Mouse (Mus musculus) Muller cell, postnatal 12 days (primary cell): ENCODE measurements around the gene Pxdc1.

ENCODE experiments used
- DNase-seq: peaks from one replicate; pipeline ENCODE4 v3.0.0-alpha.2; 2015; ENCODE audit errors: inconsistent ontology term

Pxdc1 gene

DNA sequence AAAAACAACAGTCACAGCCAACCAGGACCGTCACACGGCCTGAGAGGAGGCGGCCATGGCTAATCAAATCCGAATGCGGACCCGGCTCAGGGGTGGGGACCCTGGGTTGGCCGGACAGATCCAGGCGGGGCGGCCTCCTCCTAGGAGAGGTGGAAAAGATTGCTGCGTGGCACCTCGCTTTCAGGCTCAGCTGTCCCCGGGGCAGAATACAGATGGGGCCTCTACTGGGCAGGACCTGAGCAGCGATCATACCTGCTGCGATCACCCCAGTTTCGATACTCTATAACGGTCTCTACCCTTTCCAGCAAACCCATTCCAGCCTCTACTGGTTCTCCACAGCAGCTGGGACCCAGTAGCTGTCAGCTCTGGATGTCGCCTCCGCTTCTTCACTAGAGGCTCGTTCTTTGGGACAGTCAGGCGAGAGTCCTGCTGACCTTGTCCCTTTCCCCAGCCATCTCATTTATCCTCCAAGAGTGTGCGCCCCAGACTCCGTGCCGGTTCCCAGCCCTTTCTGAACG is 1.8 kb downstream of the Pxdc1 start:
- peak; percentile 66 for DNase-seq

DNA sequence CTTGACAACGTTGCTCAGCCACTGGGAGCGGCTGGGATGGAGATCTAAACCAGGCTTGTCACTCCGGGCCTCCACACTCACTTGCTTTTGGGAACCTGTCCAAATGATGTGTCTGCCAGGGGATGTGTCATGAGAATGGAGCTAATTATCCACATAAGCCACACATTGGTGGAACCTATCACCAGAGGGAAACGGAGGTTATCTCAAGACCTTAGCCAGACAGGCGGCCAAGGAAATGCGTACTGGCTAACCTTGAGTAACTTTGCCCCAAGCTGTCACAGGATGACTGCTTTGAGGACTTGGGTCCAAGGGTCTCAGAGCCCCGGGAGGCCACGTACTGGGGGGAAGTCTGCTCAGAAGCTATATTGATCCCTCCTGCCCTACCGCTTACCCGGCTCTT is 2.3 kb downstream of the Pxdc1 start:
- peak; percentile 84 for DNase-seq

DNA sequence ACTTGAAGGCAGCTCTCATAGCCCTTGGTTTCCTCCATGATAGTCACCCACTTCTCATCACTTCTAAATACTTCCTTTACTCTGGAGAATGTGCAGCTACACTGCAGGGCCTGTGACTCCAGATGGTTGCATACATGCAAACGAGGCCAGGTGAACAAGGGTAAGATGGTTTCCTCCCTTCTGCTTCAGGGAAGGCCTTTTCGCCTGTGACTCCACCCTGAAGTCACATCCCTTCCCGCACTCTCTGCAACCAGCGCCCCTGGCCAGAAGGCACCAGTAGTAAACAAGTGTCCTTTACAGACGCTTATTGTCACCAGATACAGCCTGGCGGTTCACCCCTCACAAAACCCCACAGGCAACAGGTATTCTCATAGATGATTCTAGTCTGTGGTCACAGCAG is 2.9 kb downstream of the Pxdc1 start:
- DNase-seq: peak; percentile 25

DNA sequence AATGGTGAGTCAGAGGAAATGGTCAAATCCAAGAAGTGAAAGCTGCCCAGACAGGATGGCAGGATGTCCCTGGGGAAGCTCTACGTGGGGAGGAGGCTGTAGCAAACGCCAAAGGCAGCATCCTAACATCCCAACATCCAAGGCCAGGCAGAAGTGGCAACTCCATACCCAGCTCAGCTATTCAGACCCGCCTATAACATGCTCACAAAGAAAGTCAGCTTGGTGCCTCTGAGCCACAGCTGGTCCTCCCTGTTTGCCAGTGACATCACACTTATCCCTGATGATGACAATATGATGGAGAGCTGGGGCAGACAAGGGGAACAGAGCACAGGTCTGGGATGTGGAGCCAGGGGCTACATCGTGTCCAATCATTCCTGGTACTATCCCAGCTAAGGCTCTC is 5.5 kb downstream of the Pxdc1 start:
- no peak for DNase-seq

DNA sequence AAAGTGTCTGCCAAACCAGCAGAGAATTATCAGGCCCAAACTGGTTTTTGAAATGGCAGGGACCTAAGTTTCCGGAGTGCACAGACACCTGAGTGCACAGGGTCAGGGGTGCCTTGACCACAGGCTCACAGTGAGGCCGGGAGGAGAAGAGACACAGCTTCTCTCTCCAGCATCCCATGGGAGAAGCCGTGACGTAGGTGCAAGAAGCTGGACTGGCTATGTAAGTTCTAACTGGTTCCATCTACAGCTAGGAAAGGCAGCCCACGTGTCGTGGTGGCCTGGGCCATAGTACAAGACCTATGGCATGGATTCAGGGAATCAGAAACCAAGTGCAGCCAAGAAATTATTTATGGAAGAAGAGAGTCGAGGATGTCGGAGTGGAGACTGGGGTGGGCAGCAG is 6.1 kb downstream of the Pxdc1 start:
- no peak for DNase-seq

DNA sequence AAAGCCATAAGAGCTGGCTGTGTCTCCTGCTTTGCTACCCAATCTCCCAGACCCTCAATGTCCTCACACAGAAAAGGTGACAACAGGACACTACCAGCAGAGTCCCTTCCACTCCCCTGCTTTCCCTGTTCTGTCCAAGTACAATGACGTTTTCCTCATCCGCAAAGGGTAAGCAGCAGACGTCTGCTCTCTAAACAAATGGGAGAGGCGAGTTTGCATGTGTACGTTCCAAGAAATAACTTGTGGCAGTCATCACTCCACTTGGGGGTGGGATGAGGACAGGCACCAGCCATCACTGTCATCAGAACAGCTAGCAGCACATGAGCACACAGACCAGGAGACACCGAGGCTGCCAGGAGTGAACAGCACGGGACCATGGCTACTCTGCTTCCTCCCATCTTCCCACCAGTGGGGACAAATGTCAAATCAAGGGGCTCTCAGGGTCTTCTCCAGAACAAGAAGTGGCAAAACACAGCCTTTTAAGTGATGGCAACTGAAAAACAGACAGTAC is 7.0 kb downstream of the Pxdc1 start:
- no peak for DNase-seq

DNA sequence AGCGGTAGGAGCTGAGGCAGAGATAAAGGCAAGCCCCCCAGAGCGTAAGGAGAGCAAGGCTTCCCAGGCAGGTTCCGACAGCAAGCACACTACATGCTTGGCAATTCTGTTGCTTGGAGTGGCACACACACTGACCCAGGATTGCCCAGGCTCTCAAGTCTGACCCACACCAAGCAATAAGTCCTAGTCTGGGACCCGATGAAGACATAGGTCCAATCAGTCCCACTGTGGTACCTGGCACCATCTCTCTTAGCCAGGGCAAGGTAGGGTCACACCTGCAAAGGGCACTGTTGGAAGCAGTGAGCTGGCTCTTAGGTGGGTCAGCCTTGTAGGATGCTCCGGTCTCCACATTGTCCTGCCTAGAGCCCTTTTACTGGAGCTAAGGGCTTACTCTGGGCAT is 7.8 kb downstream of the Pxdc1 start:
- no peak for DNase-seq

DNA sequence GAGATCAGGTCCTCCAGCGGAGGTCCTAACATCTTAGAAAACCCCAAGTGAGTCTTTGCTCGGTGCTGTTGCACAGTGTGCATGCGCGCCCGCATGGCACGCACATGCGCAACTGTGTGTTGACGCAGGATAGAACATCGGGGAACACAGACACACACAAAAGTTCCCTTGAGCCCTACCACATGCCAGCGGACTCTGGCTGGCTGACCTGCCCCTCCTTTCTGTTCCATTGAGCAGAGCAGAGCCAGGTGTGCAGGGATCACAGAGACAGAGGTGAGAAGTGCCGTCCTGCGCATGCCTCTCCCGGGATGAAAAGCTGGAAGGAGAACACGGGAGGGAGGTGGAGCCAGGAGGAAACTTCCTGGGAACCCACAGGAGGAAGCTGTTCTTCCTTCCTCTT is 8.9 kb downstream of the Pxdc1 start:
- no peak for DNase-seq

DNA sequence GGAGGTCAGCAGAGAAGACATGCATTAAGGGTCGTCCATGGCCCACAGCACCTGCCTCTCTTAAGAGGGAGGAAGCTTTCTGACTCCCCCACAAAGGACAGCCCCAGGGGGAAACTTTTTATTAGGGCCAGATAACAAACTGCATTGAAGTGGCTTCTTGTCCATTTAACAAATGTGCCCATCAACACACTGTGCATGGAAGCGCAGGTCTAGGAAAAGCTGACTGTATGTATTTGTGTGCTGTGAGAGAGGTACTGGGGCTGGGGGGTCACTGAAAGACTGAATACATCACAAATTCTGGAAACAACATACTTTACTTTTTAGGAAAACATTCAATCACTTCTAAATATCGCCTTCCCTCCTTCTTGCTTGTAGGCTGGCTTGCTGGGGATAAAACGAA is 9.4 kb downstream of the Pxdc1 start:
- no peak for DNase-seq

DNA sequence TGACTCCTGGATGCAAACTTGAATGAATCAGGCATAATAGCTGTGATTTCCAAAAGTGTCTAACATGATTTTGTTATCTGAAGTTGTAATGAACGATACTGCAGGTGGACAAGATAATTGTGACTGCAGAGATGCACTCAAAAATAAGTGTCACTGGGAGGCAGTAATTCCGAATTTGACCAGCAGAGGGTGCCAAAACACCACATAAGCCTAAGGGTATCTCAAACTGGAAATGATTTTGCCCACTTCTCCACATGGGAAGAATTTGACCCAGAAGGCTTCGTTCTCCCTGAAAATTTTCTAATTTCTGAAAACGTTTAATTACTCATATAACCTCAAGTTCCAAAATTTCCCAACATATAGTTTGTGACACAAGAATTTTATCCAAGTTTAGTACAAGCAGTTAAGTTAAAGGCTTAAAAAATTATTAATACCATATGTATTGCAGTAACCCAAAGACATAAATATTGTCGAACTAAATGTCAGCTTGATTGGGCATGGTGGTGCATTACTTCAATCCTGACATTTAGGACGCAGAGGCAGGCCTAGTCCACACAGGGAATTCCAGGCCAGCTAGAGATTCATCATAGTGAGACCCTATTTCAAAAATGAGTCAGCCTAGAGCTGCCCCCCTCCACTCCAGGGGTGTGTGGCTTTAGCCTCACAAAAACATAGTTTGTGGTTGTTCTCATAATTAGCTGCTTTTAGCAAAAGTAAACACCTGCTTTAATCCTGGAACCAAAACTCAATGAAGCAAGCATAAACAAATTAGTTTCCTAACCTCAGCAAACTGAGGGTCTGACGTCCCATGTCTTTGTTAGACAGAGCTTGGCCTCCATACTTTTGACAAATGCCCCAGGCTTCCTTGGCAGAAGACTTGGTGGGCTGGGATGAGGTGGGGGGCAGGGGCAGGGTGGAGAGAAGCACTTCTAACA is 10.1 kb downstream of the Pxdc1 start:
- DNase-seq: peak; percentile 57

DNA sequence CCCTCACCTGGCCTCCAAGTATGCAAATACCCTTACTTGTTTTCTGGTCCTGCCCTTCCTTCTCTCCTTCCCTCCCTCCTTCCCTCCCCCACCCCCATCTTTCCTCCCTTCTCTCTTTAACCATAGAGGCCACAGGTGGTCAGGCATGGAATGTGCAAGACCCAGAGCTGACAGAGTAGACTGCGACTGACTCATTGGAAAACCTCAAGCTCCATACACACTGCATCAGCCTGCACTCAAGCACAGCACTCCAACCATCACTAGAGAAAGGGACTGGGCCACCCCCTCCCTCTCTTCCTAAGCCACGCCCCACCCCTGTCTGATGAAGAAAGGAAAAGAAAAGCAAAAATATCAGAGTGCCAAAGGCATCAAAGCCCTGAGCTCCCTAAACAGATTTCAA is 12.2 kb downstream of the Pxdc1 start:
- DNase-seq: peak; percentile 48

DNA sequence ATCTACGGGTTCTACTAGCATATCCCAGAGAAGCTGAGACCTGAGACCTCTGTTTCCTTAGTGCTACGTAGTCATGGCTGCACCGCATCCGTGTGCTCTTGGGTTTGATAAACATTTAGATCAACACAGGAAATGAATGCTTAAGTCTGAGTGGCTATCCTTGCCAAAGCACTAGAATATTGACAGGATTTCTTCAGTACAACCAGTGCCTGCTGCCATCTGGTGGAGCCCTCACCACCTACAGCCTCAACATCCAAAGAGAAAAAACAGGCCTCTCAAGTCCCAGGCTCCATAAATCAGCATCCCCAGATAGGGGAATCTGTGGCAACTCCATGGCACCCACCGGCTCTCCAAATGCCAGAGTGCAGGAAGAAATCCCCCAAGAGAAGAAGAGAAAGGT is 17.3 kb downstream of the Pxdc1 start:
- peak; percentile 48 for DNase-seq

DNA sequence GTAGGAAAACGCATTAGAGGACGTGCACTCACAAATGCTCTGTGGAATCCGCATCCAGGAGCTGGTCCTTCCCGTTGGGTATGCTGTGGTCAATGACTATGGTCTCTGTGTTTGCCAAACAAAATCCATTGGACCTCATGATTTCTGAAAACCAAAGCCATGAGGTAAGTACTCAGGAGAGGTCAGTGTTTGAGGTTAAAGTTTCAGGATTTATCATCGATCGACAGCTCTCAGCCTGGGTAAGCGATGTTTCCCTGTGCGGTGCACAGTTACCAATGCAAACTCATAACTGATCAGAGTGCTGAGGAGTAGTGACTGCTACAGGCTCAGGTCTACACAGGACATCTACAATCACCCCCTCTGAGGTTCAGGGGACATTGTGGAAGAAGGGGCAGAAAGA is 23.0 kb downstream of the Pxdc1 start:
- DNase-seq: no peak

DNA sequence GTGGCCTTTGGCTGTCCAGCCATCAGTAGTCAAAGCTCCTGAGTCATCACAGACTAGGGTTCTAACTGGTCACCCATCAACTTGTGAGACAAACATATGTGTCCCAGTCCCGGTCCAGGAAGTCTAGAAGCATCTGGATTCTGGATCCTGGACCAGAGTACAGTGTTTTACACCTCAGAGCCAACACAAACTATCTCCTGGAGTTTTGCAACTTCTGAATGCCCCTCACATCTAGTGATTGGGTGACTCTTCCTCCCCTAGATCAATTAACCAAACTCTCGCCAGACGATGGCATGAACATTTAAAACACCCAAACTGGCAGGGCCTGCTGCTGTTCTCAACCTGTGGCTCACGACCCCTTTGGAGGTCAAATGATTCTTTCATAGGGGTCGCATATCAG is 23.5 kb downstream of the Pxdc1 start:
- no peak for DNase-seq

DNA sequence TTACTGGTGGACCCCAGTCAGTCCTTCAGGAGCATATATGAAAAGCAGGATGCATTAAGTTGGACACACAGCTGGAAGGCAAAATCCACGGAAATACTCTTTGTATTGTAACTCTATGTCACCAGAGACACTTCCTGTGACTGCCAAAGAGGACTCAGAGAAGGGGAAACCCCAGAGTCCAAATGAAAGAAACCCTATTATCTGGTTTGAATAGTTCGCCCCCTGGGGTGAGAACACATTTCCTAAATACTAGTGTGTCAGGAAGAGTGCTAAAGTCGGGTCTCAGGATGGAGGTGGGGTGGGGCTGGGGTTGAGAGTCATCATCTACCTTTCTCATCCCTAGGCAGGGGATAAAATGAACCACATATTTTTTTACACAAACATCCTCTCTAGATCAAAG is 25.8 kb downstream of the Pxdc1 start:
- peak; percentile 72 for DNase-seq

DNA sequence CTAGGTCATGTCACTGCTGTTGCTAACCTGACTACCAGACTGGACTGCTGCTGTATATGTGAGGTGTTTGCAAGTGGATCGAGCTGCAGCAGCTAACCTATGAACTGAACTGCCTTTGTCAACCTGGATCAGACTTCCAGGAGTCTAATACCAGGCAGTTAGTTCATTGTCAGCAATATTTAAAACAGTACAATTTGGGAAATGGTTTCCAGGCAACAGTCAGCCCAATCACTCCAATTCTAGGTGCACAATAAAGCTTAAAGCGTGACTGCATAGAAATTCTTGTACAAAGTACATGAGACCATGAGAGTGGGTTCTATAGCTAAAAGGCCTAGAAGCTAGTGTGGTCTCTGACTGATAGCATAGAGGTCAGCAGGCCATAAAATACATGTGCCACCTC is 28.9 kb downstream of the Pxdc1 start:
- DNase-seq: no peak

DNA sequence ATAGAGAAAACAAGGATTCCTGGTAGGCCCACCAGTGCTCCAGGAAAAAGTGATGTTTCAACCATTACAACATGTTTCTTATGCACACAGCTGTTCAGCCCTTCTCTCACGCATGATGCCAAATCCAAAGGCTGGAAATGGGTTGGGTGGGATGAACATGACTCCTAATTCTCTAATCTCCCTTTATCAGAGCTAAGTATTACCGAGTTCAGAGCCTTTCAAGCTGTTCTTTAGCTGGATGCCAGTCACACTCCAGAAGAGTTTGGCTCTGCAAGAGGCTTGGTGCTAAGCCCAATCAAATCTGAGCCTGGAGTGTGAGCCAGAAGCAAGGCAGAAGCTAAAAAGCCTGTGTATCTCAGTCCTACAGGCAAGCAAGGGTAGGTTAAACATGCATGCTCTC is 40.9 kb downstream of the Pxdc1 start:
- DNase-seq: peak; percentile 1

DNA sequence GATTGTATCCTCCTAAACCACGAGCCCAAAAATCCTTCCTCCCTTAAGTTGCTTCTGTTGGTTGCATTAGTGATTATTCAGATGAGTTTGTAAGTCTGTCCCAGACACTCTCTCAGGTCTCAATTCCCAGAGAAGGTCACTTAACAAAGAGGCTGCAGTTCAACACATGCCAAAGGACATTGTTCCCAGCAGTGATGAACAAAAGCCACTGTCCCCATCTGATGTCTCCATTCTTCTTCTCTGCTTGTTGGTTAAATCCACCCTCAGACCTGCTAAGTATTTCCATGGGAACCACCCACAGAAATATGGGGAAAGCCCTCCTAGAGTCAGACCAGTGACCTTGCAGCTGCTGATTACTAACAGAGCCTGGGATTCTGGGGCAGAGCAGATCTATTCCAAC is 43.6 kb downstream of the Pxdc1 start:
- DNase-seq: peak; percentile 69

DNA sequence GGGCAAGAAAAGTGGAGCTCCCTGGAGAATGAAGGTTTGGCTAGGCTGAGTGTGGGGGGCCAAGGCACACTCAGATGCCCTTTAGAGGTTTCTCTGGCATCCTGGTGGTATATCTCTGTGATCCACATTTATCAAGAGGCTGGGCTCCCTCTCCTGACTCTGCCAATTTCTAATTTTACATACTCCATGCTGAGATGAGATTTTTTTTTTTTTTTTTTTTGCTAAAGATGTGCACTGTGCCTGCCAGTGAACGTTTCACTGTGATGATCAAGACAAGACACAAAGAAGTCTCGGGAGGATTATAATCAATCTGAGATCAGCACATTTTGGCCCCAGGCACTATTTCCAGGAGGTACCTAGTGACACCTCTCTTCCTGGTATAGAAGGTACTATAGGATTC is 46.2 kb downstream of the Pxdc1 start:
- no peak for DNase-seq

DNA sequence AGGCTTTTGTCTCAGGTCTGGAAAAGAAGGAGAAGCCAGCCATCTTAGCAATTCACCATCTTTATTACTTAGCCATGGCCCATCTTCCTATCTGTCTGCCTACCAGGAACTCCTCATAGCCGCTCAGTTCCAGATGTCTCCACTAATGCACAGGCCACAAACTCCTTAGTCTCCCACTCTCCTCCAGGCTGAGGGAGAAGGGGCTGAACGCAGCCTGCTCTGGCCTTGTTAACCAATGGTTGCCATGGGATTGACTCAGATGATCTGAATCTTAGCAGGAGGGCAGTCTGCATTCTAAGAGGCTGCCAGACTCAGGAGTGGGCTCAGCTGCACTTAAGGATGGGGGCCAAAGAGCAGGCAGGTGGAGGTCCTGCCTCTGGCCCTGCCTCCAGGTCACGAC is 47.4 kb downstream of the Pxdc1 start:
- DNase-seq: no peak

DNA sequence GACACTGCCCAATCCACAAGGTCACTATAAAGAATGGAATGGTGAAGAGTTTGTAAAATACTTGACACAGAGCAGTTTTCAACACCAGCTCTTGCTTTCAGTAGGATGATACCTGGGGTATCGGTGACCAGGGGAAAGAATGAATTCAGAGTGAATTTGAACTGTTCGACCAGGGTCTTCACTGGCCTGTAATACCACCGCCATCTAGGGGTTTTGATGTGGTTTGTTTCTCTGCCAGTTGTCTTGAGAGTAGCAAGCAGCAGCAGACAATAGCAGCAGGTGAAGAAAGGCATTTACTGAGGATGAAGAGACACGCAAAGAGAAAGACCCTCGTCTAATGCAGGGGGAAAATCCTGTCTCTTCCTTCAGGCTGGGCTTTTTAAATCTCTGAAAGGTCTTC is 48.1 kb downstream of the Pxdc1 start:
- no peak for DNase-seq

DNA sequence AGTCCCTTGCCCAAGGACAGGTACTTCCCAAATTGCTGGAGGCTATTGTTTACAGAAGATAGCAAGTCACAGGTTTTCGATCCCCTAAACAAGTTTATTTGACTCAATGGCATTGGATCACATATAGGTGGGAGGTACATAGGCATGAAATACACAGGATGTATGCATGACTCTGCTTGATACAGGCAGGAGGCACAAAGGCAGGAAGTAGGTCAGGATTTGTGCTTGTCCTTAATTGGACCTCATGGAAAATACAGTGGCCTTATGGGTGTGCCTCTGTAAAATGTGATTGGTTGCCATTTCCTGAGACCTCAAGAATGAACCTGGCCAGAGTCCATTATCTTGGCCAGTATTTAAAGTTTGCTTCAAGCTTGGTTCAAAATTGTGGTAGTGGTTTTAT is 48.9 kb downstream of the Pxdc1 start:
- no peak for DNase-seq

DNA sequence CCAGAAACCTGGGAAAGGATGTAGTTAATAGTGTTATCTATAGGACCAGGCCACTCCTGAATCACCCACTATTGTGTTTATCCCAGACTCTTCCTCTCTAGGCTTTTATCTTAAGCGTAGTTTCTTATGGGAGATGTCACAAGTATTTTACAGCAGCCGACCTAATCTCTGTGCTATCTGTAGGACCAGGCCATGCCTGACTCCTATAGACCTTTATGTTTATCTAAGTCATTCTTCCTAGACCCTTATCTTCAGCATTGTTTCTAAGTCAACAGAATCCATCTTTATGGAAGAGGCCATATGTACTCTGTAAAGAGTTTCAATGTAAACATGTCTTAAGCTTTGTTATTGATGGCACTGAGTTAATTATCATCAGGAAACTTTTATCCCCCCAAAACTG is 50.5 kb downstream of the Pxdc1 start:
- DNase-seq: no peak
